Mouse (Mus musculus) lung, postnatal 4 days (tissue): ENCODE results near the gene Trim40.

Source experiments
- DNase-seq, 2 experiments: peaks; one replicate each; pipeline ENCODE4 v3.0.0; 2021

The Trim40 gene

DNA sequence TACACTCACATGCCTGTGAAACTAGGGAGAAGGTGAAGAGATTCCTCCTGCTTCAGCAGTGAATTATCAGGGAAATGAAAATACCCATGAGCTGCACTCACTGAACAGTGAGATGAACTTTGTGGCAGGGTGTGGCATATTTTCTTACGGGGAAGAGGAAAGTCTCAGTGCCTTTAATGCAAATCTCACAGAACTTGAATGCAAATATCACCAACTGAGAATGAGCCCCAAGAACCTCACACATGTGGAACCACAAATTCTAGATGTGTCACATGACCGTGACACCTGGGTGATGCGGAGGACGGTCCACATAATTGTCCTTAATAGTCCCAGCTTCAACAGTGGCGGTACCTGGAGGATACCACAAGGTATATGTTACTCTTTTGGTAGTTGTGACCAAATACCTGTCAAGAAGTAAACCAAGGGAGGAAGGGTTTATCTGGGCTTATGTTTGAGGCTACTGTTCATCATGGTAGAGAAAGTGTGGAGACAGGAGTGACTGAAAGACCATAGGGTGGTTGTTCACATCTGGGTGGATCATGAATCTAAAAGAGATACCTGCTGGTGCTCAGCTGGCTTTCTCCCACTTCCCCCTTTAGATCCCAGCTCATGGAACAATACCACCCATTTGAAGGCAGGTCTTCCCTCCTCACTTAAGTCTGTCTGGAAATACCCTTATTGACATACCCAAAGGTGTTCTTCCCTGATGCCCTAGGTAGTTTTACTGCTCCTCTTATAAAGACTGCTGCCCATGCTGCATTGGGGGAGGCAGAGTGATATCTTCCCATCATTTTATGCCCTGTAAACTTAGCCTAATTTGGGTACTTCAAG is at the start of gene Trim40:
TSS of gene Trim40 (minus strand) at position 51 of the 831 bp plus-strand sequence.
- DNase-seq = no peak

DNA sequence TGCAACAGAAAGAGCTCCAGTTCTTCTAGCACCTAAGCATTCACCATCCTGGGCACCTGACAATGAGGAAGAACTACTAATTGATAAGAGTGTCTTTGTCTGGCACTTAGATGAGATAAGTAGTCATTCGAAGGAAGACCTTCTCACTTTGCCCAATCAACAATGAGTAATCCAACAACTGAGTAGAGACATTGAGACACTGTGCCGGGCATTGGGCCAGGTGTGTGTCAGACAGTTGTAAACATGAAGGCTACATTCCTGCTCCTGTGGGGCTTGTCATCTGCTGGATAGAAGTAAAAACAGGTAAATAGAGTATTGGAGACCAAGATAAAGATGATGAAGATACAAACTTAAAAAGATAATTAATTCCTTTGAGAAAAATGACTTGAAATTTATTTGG is 48.1 kb upstream of the Trim40 start:
- DNase-seq = no peak

DNA sequence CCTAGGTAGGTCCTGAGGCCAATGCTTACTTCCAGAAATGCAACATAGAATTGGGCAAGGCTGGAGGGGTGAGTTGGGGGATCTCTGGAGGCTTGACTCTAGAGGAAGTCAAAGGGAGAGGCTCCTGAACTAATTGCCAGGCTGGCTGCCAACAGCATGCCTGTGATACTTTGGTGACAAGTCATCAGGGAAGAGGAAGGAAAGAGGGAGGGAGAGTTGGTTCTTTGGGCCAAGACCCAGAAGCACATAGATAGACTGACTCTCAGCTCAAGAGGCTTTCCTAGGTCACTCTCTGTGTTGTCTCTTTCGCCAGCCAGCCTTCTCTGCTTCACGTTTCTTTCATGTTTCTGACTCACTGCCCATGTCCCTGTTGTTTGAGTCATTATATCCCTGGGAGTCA is 41.9 kb upstream of the Trim40 start:
- DNase-seq = peak; percentile 39 to 73

DNA sequence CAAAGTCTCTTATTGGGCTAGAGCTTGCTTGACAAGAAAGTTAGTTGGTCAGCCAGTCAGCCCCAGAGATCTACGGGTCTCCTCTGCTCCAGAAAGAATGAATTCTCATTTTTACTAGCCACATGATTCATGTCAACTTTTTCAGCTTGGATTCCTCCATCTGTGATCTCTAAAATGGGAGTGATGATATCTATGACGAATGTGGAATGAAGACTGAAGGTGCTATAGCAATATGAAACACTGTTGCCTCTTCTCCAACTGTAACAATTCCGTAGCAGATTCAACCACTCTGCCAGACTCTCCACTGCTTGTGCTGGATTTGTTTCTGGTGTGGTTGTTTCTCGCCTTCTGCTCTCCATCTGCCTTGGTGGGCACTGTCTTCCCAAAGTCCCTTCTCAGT is 41.2 kb upstream of the Trim40 start:
- DNase-seq = no peak

DNA sequence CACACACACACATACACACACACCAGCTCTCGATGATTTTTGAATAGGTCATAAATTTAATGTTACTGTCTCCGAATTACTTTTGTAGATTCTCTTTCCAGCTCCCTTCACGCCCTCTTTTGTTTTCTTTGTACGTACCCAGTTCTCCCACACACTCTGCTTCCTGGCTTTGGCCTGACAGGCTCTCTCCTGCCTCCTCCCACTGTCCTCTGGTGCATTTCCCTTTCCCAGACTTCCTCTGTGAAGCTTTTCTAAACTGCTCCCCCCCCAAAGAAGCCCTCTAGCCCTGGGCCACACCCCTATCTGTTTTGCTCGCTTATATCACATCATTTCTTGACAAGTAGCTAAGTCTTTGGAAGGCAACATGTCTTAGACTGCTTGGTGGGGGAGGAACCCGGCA is 40.3 kb upstream of the Trim40 start:
- DNase-seq = no peak

DNA sequence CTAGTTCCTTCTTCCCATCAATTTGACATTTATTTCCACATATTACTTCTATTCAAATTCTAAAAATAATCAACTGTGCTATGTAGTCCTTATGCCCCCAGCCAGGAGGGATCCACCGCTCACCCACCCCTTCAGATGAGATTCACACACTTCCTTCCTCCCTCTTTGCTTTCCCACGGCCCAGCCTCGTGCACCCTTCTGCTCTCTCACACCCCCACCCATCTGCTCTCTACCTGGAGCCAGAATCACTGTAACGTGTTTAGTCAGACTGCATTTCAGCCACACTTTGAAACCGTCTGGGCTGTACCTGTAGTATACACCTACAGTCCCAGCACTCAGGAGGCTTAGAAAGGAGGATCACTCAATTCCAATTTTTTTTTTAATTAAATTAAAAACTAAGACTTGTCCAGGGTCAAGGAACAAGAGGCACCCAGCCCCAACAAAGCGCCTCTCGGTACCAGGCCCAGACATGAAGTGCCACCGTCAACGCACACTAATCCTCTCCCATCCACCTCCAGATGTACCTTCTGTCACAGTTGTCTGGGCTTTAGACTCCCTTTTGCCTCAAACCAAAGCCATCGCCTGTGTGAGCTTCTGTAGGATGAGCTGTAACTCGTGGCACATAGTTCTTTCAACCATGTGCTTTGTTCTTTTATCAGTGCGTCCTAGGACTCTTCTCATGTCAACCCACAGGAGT is 39.5 kb upstream of the Trim40 start:
- DNase-seq = no peak

DNA sequence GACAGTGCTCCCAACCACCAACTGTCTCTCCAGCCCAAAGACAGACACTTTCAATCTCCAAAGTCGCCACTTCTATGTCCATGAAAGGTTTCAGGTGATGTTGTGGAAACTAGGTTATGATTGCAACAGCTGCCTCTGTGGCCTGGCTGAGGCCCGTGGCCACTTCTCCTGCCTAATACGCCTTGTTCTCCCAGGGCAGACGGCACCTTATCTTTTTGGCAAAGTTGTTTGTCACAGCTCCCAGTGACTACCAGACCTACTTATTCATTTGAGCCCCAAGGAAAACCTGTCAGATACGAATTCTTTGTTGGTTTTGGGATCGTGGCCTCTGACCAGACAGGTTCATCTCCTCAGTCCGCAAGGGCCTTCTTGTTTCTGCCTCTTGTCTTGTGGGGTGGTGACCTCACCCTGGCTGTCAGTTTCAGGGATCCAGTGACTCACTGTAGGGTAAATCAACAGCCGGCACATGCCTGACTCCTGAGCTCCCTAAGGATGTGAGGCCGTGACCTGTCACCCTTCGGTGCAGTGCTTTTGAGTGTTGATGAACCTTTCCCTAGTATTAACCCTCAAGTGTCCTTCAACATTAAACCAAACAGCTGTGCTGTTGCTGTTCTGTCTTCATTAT is 37.7 kb upstream of the Trim40 start:
- DNase-seq = no peak

DNA sequence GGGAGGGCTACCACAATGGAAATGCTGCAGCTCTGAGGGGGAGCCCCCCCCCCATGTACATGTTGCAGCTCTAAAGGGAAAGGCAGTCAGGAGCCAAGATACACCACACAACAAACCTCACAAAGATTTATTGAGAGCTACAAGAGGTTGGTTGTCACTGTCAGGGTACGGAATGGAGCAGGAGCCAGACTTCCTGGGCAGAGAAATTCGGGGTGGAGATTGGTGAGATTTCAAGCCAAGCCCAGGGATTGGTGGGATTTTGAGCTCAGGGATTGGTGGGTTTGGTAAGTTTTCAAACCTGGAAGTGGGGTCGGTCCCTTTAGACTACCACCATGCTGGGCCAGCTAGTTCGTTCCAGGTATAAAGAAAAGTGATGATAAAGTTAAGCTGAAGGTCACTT is 33.6 kb upstream of the Trim40 start:
- no peak for DNase-seq

DNA sequence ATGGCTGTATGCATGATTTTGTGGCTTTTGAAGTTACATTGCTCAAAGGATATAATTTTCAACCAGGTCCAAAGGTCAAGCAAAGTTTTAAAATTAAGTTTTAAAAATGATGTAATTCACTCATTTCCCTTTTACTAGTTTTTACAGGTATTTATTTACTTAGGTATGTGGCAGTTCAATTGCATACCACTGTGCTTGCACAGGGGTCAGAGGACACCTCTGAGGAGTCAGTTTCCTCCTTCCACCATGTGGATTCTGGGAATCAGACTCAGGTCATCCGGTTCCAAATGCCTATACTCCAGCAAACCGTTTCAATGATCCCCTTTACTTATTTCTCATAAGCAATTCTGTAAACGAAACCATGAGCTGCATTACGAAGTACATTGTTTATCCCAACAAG is 32.8 kb upstream of the Trim40 start:
- no peak for DNase-seq

DNA sequence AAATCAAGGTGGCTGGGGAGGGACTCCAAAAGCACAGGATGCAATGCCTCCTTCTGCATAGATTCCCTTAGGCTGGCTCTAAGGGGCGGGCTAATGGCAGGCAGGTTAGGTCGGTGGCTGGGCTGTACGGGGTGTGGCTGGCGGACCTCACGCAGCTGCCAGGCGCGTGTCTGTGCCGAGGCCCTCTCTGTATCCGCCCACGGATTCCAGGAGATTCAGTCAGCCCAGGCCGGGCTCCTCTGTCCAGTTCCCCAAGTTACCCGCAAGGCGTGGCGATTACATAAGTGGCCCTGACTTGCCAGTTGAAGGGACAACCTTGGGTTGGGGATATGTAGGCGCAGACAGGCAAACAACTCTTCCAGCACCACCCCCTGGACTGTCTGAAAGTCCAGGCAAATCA is 30.3 kb upstream of the Trim40 start:
- DNase-seq = peak; percentile 22 to 43

DNA sequence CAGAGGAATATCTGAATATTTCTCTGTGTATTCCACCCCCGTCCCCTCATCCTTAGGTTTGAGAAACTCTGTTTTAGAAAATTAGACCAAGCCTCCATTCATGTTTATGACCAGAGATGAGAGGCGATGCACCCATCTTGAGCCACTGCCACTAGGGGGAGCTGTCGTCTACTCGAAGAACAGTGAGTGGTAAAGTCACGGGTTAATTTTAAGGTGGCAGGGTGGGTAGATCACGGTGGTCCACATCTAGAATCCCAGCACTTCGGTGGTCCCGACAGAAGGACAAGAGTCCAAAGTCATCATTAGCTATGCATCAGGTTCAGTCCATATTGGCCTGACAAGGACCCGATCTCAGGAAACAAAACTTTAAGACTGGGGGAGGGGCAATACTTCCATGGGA is 25.2 kb upstream of the Trim40 start:
- DNase-seq = peak; percentile 26 to 61

DNA sequence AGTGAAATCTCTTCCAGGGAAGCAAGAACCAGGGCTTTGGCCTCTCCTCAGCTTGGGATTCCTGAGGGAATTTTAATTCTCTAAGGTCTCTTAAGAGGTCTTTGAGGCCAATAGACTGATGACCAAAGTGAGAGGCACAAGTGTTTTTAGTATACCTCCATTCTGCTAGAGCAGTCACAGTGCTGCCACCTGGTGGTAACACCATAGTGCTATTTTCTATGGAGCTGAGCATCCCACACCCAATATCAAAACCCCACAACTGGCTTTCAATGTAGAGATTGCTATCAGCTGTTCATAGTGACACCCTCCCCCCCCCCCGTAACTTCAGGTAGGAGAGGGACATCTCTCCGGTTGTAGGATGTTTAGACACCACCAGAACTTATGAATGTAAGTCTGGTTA is 24.2 kb upstream of the Trim40 start:
- DNase-seq = peak; percentile 27 to 75

DNA sequence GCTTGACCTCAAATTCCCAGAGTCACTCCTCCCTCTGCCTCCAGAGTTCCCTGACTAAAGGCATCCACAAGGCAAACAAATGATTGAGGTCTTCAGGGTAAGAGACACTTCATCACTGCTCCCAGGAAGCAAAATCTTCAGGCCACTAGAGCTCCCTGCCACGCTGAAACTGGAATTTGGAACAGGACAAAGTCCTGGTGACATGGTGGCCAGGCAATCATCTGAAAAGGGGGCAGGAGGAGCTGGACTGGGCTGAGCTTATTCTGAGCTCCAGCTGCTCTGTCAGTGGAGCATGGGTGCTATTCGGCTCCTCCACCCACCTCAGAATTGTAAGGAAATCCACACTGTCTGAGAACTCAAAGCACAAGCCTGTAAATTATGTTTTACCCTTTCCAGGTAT is 22.1 kb upstream of the Trim40 start:
- DNase-seq = no peak

DNA sequence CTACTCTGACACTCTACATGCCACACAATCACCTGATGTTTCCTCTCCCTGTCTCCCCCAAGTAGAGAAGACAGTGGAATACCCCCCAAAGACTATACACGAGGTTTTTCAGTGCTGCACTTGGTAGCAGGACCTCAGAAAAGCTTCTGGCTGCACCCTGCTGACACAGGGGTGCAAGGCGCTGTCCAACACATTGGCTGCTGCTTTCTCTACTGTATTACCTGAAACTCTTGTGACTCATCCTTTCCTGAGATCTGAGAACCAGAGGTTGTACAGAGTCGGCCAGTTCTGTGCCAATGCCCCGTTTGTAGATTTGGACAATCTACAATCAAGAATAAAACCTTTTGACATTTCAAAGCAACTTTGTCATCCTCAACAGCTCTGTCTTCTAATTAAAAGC is 19.9 kb upstream of the Trim40 start:
- no peak for DNase-seq

DNA sequence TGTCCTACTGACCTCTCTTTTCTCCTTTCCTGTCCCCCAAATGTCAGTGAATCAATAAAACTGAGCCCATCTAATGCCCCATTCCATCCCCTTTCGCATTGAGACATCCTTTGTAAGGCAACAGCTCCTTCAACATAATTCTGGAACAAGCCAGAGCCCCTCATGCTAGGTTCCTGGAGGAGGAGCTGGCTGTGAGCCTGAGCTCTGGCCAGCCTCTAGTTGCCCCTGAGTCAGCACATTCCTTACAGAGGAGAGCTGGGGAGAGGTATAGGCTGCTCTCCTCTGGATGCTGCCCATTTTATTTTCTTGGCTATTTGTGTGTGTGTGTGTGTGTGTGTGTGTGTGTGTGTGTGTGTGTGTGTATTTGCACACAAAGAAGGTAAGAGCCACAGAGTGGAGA is 18.3 kb upstream of the Trim40 start:
- no peak for DNase-seq

DNA sequence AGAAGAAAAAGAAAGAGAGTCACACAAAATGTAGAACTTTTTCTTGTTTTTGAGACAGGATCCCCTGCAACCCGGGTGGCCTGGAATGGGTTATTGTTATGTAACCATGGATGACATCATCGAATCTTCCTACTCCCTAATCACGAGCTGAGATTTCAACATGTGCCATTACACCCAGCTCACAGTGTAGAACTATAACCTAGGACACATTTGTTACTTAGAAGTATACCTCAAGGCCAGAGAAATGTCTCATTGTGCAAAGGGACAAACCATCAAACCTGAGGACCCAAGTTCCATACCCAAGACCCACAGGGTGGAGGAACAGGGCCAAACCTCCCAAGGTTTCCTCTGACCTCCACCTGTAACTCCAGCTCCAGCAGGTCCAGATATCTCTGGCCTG is 13.7 kb upstream of the Trim40 start:
- DNase-seq = no peak

DNA sequence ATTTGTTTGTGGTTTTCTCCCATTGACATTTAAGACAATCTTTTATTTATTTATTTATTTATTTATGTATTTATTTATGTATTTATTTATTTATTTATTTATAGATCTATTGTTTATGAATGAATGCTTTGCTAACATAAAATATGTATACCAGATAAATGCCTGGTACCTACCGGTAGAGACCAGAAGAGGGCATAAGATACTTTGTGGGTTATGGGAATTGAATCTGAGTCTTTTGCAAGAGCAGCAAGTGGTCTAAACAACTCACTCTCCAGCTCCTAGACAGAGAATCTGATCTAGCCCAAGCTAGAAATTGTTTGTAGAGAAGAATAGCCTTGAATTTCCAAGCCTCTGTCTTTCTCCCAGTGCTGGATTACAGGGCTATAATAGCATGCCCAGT is 10.8 kb upstream of the Trim40 start:
- no peak for DNase-seq

DNA sequence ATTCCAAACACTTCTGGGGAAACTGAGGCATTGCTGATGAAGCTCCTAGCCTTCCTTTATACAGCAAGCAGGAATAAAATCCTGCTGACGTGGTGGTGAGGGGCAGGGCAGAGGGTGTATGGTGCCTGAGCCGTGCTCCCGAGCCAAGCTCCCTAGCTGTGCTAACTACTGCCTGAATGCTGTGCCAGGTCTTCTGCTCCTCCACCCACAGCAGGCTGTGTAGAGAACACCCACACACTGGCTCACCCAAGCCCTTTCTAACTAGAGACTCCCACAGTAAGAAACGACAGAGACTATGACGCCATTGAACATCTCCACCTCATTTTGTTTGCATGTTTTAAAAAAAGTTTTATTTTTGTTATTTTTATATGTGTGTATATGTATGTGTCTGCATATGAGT is 10.1 kb upstream of the Trim40 start:
- no peak for DNase-seq

DNA sequence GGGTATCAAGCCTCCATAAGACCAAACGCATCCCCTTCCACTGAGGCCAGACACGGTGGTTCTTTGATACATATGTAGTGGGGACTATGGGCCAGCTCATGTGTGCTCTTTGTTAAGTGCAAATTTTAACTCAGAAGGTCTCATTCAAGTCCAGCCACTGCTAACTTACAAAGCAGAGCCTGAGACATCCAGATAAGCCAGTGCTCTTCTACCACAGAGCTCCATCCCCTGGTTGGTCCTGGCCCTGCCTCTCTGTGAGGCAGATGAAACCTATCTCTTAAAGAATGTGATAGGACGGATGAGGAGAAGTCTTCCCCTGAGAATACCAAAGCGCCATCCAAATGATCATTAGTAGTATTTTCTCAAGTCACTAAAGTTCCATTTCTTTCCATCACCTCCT is 9.5 kb upstream of the Trim40 start:
- DNase-seq = no peak

DNA sequence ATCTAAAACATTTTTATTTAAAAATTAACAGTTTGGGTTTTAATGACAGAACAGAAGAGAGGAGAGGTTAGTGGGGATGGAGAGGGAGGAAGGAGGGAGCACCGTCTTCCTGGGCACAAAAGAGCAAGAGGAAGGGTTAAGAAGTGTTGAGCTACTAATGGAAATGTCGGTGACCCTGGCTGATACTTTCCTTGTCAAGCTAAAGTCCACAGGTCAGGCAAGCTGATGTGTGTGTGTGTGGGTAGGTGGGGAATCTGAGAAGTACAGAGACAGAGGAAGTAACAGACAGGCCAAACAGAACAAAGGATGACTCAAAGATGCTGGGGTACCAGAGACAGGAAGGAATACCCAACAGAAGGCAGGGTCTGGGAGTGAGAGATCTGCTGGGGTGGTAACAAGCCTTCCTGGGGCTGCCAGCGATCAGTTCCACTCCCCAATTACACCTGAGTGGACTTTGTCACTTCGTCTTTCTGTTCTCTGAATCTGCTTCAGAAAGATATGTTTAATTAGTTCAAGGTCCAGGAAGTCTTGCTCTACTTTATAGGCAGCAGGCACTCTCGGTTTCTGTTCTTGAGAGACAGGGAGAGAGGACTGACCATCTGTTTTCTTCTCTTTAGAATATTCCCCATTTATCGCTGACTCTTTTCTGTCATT is 7.8 kb upstream of the Trim40 start, which contains the start of gene Trim31:
TSS of gene Trim31 (plus strand) at position 567 of the 654 bp plus-strand sequence.
- no peak for DNase-seq

DNA sequence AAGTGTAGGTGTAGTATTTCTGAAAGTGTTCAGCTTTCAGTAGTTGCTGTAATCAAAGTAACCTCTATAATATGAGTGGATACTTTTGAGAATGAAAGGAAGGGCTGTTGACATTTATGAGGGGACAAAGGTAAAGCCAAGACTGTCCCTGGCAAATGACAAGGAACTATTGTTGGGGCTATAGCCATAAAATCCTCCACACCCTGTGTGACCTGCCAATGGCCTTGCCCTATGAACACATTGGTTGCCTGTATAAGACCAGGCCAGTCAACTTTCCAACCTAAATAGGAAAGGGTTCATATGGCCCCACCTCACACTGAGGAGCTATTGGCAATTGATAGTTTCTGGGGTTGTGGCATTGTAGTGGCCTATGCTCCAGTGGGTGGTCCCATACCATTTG is 7.1 kb upstream of the Trim40 start:
- no peak for DNase-seq

DNA sequence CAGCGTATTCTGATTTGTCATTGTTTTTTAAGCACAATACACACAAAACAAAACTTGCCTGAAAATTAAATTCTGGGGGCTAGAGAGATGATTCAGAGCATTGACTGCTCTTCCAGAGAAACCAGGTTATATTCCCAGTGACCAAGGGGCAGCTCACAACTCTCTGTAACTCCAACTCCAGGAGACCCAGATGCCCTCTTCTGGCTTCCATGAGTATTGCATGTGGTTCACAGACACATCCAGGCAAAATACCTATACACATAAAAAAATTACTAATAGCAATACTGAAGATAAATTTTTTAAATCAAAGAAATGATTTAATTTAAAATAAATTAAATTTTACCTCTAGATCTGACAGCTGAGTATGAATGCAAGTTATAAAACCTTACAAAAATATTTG is 6.7 kb upstream of the Trim40 start:
- DNase-seq = peak in 1 of 2 experiments; percentile 47

DNA sequence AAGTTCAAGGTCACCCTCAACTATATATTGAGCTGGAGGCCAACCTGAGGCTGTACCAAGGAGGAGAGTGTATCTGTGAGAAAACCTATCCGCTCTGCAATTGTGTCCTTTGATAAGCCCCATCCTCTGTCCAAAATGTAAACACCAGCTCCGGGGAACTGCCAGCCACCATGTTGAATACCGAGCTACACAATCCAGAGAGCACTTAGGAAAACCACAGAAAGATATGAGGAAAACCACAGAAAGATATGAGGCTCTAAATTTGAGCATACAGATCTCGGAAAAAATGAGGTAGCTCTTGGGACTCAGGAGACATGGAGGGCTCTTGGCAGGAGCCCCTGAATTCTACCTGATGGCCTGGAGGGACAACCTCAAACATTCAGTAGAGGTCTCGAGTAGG is 3.5 kb upstream of the Trim40 start:
- DNase-seq = no peak
